Mouse (Mus musculus) testis, postnatal 10 days (tissue): ENCODE measurements at regions not wholly inside any gene's neighbourhood (a gene's known extent, or its start where the extent isn't known, plus 50 kb on each side); places are given as distances from the start of the nearest gene placed in this dataset.

Source experiments
- DNase-seq: peaks from one replicate; pipeline ENCODE4 v3.0.0; 2021; ENCODE audit warnings: low spot score

DNA sequence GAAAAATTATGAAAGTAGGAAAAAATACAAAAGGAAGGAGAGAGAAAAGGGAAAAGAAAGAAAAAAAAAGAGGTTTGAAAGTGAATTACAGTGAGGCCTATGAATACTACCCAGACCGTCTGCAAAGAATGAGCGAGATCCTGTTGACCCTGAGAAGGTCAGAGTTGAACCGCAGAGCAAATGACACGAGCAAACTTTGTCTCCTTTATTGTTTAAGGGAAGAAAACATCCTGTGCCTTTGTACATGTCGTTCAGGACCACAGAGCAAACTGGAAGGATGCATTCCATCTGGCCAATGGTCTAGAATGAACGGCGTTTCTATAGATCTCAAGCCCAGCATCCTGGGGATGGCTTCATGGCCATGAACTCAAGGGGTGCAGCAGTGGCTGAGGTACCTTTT lies 270.6 kb upstream of the Zfp637 start:
- DNase-seq = peak; percentile 17

DNA sequence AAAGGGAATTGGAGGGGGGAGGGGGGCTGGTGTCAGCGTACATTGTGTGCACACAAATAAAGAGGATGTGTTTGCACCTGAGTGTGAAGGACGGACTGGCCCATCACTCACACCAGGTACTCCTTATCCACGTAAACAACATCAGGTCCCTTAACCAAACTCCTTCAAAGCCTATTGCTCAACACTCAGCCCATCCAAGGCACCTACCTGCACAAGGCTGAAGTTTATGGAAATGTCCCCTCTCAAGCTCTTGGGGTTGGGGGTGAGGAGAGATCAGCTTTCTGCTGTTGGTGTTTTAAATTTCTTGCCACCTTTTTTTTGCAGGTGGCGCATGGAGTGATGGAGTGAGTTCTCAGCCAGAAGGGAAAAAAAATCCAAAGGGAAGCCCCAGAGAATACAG lies 270.2 kb upstream of the Zfp637 start:
- peak; percentile 14 for DNase-seq

- peak; percentile 31 for DNase-seq
These were observed 269.0 kb upstream of the Zfp637 start for GRCm38 (mm10) chr6:117572006-117572405.

GRCm38 (mm10) chr6:117573371-117573770 lies 267.6 kb upstream of the Zfp637 start:
- DNase-seq = peak; percentile 30

- peak; percentile 23 for DNase-seq
These were observed 266.8 kb upstream of the Zfp637 start for GRCm38 (mm10) chr6:117574146-117574545.

GRCm38 (mm10) chr6:117575057-117575456 lies 265.9 kb upstream of the Zfp637 start:
- peak; percentile 34 for DNase-seq

DNA sequence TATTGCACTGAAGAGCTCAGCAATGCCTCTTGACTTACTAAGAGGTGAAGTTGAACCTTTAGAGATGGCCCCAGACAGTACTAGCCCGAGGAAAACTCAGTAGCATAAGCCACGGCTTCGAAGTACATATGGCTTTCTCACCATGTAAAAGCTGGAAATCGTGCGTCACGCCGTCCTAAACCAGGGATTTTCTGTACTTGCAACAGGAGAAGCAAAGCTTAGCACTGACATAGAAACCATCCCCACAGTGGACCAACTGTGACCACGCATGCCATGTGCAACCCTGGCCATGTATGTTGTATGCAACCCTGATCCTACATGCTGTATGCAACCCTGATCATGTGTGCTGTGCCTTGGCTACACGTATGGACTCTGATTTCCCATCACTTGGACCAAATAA lies 265.0 kb upstream of the Zfp637 start:
- DNase-seq = peak; percentile 21

DNA sequence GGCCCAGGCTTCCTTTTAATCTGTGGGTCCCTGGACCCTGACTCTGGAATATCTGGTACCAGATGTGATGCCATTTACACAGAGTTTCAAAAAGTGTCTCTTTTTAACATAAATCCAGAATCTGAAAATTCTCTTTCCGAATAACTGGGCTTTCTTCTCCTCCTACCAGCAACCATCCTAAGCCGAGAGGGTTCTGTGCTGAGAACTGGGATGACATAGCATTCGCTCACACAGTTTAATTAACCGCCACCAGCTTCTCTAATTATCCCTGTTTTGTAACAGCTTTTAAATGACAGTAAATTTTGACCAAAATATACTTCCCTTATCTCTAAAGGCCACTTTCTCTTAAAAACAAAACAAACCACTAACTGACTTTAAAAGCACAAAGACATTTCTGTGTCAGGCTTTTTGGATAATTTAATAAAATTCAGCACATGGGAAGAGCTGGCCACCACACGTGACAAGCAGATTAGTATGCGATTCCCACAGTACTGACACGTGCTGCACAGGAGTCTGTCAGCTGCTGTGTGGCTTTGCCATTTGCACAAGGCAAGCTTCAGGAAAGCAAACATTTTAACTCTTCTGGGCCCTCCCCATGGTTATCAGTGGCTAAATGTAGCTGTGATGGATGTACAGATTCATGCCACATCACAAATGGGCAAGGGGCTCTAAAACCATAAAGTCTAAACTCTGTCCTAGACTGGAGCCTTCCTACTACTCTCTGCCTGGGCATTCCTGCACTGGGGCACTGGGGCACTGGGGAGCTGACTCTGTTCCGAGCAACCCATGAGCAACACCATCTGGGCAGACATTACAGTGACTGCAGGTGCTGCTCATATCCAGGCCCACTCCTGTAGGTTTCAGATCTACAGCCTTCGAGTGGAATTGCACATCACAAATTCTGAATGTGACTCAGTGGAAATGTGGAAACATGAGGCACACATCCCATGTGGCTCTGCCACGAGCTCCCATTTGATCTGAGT lies 263.1 kb upstream of the Zfp637 start:
- peak; percentile 17 for DNase-seq

DNA sequence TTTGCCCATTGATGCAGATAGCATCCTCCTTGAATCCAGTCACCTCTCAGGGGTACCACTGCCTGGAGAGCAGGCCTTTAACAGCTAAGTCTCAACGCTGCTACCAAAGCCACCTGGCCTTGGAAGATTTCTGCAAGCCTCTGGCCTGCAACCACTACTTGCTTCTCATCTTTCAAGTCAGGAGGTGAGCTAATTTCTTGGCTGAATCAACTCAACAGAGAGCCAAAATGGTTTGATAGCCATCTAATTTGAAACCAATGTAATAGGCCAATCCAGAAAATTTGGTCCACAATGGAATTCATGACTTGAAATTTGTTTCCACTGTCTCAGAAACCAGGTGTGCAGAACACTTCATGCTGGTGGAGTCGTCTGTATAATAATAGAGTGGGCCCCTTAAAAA lies 260.0 kb upstream of the Zfp637 start:
- peak; percentile 20 for DNase-seq

- DNase-seq = peak; percentile 56
These were observed 257.9 kb upstream of the Zfp637 start for GRCm38 (mm10) chr6:117583121-117583520.

DNA sequence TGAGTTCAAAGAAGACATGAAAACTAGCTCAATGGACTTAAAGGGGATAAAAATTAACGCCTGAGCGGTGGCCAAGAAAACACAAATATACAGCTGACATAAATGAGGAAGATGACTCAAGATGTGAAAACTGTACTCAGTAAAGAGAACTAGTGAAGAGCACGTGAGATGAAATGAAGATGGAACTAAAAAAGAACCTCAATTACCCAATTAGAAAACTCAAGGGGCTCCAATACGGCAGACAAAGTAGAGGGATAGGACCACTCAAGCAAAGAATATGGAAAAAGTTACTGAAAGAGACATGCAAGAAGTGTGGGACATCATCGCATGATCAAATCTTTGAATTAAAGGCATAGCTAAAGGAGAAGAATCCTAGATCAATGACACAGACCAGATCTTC lies 256.4 kb upstream of the Zfp637 start:
- DNase-seq = no peak

DNA sequence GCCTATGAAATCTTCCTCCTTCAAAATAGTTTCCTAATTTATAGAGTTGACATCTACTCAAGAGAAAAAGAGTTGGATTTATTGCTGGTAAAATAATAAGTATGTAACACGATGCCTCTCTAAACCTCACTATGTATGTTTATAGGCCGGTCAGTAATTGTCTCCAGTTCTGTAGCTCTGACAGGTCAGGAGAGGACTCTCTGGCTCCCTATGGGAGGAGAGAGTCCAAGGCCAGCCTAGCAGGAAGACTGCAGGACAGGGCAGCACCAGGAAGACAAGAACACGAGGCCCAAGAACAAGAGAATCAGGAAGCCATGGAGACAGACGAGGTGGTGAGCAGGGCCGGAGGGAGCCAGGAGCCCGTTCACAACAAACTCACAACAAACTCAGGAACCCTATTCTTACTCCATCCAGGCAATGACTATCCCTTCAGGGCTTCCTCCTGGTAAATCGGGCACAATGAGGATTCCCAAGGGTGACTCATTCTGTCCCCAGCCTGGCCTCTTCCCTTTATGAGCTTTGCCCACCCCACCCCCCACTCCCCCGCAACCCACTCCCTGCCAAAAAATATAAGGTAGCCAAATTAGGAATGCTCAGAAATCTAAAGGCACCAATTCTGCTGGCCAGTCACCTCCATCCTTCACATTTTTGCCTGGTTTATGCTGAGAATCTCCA lies 244.7 kb upstream of the Zfp637 start:
- peak; percentile 19 for DNase-seq

DNA sequence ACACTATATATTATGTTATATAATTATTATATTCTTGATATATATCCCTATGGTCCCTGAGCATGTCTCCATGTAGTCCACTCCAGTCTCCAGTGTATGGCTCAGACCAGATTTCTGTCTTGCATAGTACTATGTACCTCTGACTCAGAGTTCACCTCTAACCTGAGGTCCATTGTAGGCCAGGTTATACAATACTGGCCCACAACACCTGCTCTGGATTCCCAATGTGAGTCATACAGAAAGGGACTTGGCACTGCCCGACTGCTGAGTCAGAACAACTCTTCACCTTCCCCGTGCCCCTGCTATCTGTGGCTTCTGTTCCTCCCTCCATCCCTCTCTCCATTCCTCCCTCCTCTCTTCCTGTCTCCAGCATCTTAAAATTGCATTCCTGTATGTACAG lies 236.1 kb upstream of the Zfp637 start:
- no peak for DNase-seq

GRCm38 (mm10) chr6:117605685-117606084 lies 235.3 kb upstream of the Zfp637 start:
- DNase-seq = no peak

DNA sequence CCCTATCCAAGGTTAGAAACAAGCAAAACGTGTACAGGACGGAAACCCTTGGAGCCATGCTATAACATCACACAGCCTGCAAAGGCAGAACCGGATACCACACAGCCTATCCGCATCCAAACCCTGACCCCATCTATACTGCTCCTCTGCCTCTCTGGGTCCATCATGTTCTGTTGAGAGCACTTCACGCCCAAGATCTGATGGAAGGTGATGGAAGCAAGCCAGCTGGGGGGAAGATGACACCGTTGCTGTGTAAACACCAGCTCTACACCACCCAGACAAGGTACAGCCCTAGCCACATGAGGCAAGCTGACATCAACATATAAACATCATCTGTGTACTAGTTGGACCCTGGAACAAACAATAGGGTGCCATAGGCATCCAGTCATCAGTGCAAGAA lies 234.8 kb upstream of the Zfp637 start:
- DNase-seq = no peak

GRCm38 (mm10) chr6:117607023-117607422 lies 234.0 kb upstream of the Zfp637 start:
- DNase-seq = no peak

DNA sequence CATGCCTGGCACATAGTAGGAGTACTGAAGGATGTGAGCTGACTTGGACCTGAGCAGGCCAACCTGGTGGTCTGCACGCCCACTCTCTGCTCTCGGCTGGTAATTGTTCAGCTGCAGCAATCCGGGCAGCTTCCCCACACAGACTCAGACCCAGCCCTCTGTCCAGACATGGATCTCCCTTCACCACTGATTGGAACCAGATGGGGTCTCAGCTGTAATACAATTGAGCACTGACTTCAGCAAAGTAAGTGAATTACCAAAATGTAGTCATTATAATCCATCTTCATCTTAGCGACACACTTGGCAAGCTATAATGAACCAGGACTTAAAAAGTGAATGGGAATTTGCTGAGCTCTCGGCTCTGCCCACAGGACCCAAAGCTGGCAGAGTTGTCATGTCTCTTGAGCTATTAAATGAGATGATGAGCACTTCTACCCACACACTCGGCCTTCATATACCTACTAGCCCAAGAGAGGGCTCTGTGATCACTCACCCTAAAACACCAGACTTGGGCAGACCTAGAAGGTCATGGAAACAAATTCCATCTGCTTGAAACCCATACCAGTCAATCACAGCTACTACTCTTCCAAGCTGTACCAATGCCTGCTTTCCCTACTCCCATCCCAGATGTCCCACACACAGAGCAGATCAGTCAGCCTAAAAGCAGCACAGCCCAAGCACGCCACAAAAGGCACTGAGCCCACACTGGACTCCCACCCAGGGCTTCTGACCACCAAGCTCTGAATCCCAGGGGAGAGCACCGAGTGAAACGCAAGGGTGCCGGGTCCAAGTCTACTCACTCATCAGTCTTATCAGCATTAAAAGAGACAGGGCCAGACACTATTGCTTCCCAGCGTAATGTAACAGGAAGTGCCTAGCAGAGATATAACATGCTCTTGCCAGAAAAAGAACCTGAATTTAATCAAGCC lies 231.2 kb upstream of the Zfp637 start:
- DNase-seq = no peak

- no peak for DNase-seq
These were observed 229.7 kb upstream of the Zfp637 start for GRCm38 (mm10) chr6:117611281-117611680.

GRCm38 (mm10) chr6:117611965-117612364 lies 229.0 kb upstream of the Zfp637 start:
- no peak for DNase-seq

- no peak for DNase-seq
These were observed 228.6 kb upstream of the Zfp637 start for GRCm38 (mm10) chr6:117612421-117612820.

DNA sequence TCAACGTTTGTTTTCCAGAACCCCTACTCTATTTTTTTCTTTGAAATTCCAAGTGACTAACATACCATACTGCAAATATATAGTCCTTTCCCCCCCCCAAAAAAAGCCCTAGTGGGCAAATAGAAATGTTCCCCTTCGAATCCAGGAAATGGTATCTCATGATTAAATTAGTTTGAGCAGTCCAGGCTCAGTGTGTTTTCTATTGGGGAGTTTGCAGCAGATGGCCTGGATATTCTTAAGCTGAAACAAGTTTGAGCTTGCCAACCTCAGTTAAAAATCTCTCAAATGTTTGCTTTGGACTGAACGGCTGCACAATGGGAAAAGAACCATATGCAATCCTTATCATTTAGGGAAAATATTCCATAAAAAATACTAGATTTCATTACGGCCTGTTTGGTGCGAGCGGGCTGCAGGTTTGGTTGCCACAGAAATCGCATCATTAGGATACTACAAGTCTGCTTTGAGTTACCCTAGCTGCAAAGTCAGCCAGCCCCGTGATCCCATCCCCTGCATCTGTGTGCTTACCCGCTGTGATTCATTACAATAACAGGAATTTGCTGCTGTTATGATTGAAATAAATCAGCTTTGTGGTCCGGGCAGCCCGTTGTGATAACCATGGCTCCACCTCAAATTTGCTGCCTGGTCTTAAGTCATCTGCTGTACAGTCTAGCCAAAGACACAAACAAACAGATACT lies 227.2 kb upstream of the Zfp637 start:
- DNase-seq = no peak

- no peak for DNase-seq
These were observed 226.6 kb upstream of the Zfp637 start for GRCm38 (mm10) chr6:117614386-117614785.
